Mouse (Mus musculus): Measurements from ENCODE around the gene Lgals9.
A peak's percentile ranks its signal among the peaks of the same experiment; 100 is the strongest.

The Lgals9 gene

GRCm38 (mm10) chr11:78984483-78985177 lies at the start of gene Lgals9:
Lgals9 (minus strand) TSS chr11:78984946.
- DNase-seq (ENCODE audit: low spot score) = peak; percentile 93

DNA sequence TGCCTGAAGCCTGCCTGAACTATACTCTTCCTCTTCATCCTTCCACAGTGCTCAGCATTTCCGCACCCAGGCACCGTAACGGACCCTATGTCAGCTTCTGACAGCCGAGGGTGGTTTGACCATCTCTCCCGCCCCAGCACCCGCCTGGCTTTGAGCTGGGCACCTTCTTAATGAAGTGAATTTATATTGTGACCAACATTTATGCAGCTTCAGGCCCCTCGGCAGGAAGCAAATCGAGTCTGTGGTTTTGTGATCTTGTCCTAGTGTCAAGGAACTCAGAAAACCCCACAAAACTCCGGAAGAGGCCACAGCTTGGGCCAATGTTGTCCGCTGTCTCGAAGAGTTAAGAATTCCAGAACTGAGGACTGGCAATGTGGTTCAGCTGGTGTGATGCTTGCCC lies 48.9 kb upstream of the Lgals9 start:
- DNase-seq (ENCODE audit: low spot score) = no peak

DNA sequence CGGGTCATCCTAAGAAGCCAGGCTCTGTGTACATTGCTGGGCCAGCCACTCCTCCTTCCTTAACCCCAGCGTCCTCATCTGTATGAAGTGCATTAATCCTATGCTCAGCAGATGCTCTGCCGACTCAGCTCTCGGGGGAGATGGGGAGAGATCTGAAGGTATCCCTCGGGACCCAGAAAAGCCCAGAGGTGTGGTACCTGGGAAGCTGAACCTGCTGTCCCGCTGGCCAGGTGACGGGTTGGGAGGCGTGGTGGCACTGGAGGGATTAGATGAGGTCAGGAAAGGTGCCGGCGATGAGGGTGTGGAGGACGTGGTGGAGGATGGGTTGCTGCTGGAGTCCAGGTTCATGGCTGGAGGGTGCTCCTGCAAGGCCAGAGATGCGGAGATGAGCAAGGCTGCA lies 48.3 kb upstream of the Lgals9 start:
- DNase-seq (ENCODE audit: low spot score) = no peak

GRCm38 (mm10) chr11:79031452-79031746 lies 46.7 kb upstream of the Lgals9 start:
- no peak for DNase-seq (ENCODE audit: low spot score)

DNA sequence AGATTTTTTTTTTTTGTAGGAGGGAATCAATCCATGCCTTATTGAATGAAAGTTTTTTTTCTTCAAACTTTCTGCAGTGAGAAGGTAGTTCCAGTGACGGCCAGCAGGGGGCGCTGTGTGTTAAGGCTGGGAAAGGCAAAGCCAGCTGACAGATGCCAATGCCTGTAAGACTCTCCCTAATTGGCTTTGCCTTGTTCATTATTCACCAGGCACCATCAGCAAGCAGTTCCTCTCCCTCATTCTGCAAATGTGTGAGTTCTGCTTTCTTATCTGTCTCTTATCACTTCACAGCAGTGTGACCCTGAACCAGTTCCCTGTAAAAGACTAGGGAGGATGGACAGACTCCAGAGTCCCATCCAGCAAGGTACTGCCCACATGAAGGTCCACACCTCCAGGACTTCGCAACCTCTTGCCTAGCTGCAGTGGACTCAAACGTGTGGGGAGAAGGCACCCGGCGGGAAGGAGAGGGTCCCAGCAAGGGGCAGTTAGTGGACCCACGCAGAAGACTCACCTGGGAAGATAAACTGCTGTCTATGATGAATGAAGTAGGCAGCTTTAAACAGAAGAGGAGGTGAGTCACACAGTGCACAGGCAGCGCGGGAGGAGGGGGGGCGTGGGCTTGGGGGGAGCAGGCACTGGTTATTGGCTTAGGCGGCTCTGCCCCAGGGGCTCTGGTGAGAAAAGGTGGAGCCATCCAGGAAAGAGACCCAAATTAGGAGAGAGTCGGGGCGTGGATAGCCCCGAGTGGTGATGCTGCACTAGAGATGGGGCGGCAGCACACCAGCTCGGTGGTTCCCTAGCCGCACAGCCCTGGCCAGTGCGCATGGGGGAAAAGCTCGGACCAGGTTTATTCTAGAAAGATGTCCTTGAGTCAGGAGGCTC lies 46.1 kb upstream of the Lgals9 start:
- peak; percentile 80 for DNase-seq (ENCODE audit: low spot score)

GRCm38 (mm10) chr11:79023751-79024150 lies 39.0 kb upstream of the Lgals9 start:
- no peak for DNase-seq (ENCODE audit: low spot score)

DNA sequence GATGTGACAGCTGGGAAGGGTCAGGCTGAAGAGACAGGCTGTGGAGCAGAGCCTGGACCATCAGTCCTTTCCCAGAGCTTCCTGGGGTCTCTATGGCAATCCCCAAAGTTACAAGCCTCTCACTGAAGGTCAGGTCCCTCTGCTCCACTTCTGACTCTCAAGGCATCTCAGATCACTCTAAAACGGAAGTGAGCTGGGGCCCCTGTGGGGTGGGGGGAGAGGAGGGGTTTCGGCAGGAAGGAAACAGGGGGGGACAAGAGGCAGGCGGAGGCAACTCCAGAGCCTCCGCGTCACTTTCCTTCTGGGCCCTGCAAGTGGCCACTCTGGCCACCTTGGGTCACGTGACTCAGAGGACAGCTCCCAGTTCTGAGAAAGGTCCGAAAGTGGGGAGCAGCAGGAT lies 38.6 kb upstream of the Lgals9 start:
- peak; percentile 62 for DNase-seq (ENCODE audit: low spot score)

GRCm38 (mm10) chr11:79022836-79023235 lies 38.1 kb upstream of the Lgals9 start:
- DNase-seq (ENCODE audit: low spot score) = no peak

GRCm38 (mm10) chr11:79020535-79021045 lies 35.8 kb upstream of the Lgals9 start:
- DNase-seq (ENCODE audit: low spot score) = no peak

DNA sequence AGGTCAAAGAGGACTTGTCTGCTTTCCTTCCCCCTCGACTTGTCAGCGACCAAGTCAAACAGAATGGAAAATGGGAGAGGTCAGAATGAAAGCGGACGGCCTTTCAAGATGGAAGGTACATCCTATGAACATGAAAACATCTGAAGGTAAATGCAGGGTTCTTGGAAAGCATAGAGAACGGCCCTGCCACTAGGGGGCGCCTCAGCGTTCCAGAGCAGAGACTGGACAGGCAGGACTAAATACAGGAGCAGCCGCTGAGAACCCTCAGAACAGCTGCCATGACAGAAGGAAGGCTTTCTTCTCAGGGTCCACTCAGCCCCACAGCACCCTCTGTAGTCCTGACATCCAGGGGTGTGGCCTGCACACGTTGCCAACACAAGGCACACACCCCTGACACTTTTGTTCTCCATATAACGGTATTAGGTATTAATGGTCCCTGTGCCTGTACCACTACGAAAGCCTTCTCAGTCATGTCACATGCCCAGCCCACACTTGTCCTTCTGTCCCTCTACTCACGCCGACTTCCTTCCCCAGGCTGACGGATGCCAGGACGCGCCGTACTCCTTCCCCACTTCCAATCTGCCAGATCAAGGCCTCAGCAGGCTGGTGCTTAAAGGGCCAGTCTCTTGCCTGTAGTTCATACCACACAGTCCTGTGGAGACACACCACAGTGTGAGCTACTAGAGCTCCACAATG lies 35.2 kb upstream of the Lgals9 start:
- peak; percentile 33 for DNase-seq (ENCODE audit: low spot score)

- DNase-seq (ENCODE audit: low spot score) = peak; percentile 81
Observed at GRCm38 (mm10) chr11:79018954-79019704, 34.4 kb upstream of the Lgals9 start.

DNA sequence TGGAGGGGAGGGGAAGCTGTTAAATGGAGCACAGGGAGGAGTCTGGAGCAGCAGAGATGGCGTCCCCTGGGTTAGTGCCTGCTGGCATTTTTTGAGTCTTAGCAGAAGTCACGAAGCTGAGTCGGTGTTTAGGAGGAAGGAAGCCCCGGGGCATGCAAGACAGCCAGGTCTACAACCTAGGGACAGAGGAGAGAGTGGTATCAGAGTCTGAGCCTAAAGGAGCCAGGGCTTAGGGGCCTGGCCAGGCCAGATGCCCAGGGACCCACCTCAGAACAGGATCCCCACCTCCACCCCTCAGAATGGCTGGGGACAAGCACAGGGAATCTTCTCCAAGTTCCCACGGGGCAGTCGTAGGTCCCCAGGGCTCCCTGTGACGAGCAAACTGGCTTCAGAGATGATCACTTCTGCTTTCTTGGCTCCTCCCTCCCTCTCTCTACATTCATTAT lies 32.4 kb upstream of the Lgals9 start:
- DNase-seq (ENCODE audit: low spot score) = no peak

- no peak for DNase-seq (ENCODE audit: low spot score)
Observed at GRCm38 (mm10) chr11:79016236-79016635, 31.5 kb upstream of the Lgals9 start.

- DNase-seq (ENCODE audit: low spot score) = no peak
Observed at GRCm38 (mm10) chr11:79015660-79016215, 31.0 kb upstream of the Lgals9 start.

DNA sequence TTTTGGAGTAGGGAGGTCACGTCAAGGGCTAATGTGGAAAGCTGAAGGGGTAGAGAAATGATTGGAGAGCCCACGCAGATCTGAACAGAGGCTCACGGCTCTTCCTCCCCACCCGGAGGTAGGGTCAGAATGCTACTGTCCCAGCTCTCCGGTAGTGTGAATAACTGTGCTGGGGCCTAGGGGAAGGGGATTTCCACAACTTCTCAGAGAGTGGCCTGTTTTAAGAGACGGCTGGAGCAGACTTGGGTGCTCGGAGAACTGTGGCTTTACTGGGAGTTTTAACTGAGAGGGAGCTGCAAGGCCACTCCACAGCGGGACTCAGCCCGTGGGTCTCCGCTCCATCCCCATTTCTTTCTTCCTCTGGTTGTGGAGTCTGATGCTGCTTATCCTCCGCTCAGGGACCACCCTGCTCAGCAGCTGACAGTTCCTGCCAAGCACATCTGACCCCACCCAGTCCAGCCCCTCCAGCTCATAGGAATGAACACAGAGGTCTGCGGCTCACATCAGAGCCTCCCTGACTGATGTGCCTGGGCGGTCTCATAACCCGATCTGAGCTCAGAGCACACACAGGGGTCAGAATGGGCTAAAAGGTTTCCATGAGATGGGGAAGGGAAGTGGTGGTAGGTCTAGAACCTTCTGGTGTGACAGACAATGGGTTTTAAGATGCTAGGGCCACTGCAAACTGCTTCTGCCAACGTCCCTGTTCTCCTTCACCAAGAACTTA lies 30.0 kb upstream of the Lgals9 start:
- DNase-seq (ENCODE audit: low spot score) = no peak

GRCm38 (mm10) chr11:79013806-79014205 lies 29.1 kb upstream of the Lgals9 start:
- DNase-seq (ENCODE audit: low spot score) = no peak

DNA sequence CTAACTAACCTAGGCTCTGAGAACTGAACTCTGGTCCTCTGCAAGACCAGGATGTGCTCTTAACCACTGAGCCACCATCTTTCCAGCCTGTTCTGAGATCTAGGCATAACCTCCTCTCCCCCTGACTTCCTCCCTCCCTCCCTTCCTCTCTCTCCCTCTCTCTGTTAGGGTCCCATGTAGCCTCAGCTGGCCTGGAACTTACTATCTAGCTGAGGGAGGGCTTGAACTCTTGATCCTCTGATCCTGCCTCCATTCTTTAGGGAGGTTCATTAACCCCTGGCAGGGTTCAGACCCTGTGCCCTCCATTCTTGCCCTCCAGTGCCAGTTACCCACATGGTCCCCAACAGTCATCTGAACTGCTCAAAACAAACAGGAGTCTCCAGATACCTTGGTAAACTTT lies 28.3 kb upstream of the Lgals9 start:
- DNase-seq (ENCODE audit: low spot score) = no peak

DNA sequence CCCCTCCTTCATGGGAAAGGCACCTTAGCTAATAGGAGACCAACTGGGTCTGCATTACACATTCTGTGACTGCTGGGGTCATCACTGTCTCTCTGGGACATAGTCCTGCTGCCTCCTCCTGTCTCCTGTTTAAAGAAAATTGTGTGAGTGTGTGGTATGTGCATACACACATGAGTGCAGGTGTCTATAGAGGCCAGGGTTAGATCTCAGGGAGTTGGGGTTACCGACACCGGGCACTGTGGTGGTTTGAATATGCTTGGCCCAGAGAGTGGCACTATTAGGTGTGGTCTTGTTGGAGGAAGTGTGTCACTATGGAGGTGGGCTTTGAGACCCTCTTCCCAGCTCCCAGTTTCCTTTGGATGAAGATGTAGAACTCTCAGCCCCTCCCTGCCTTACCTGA lies 27.8 kb upstream of the Lgals9 start:
- no peak for DNase-seq (ENCODE audit: low spot score)

DNA sequence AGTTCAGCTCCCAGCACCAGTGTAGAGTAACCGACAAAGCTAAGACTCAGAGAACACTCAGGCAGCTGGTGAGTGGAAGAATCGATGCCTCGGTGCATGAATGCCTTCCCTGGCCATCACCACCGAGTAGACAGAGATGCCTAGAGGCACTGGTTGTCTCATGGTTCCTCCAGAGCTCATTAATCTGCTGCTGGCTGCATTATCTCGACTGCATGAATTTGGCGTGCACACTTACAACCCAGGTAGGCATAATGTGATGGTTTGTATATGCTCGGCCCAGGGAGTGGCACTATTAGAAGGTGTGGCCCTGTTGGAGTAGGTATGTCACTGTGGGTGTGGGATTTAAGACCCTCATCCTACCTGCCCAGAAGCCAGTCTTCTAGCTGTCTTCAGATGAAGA lies 24.1 kb upstream of the Lgals9 start:
- DNase-seq (ENCODE audit: low spot score) = no peak

DNA sequence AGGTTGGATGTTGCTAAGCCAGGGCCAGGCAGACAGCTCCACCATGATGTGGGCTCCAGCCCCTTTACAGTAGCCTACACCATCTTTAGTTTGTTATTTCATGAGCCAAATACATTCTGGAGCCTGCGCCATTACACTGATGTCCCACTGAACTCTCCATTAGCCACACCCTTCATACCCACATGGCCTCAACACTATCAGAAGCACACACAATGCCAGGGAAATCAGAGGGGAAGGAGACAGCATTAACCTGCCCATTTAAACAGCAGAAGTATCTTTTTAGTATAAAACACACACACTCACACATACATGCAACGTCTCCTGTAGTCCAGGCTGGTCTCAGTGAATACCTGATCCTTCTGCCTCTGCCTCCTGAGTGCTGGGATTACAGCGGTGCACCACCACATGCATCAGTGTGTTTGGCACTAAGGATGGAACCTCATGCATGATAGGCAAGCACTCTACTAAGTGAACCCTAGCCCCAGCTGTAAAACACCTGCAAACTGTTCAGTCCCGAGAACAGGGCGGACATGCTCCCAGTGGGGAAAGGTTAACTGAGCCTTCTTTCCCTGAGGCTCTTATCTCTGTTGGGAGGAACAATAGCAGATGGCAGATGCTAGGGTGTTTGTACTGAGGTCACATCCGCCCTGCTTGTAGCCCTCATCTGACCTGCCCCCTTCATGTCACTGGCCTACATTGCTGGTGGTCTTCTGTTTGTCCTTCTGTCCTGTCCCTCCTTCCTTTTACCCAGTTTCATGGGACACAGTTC lies 23.4 kb upstream of the Lgals9 start:
- no peak for DNase-seq (ENCODE audit: low spot score)
